Mouse (Mus musculus): ENCODE results near the gene Gm6367.
"Not testable (repeated sequence)": the region's sequence is repeated elsewhere in the genome, so short reads cannot be mapped to it uniquely, and the experiment has no call there.

Gm6367 gene

DNA sequence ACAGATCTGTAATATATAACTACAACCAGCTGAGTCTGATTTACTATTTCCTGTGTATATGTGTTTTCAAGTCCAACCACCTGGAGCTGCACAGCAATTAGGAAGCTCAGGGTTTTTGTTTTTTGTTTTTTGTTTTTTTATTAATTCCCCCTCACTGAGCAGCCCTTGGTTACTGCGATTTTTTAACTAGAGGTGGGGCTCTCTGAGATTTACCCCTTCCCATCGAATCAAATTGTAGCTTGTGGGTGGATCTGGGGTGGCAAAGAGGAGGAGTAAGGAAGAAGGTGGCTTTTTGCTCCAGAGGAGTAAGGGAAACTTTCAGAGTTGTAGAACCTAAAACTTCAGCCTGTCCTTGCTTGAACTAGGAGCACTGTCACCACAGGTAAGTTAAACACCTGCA is at the start of gene Gm6367:
TSS of gene Gm6367 (plus strand) at position 301 of the 400 bp plus-strand sequence.
- DNase-seq (ENCODE audit: low spot score) = not testable (repeated sequence)

Data from ovary, adult 18-20 months (tissue).